Mouse (Mus musculus) spleen, postnatal 36 days (tissue): ENCODE results near the gene Lmbr1l.

Experiments
- DNase-seq, 2 experiments: peaks; one replicate each; pipeline ENCODE4 v3.0.0; 2022; ENCODE audit warnings: low spot score in 2 of 2, mixed read lengths in 1 of 2

Lmbr1l gene

GRCm38 (mm10) chr15:98869342-98870178 lies 48.5 kb downstream of the Lmbr1l start:
- no peak for DNase-seq

- DNase-seq, result no peak
Measured at GRCm38 (mm10) chr15:98868346-98869063, 49.5 kb downstream of the Lmbr1l start.

GRCm38 (mm10) chr15:98867321-98867720 lies 50.7 kb downstream of the Lmbr1l start:
- peak; percentile 85 for DNase-seq

- DNase-seq, result no peak
Measured at GRCm38 (mm10) chr15:98866501-98866900, 51.5 kb downstream of the Lmbr1l start.

- DNase-seq, result no peak
Measured at GRCm38 (mm10) chr15:98865771-98866170, 52.3 kb downstream of the Lmbr1l start.

GRCm38 (mm10) chr15:98864951-98865350 lies 53.1 kb downstream of the Lmbr1l start:
- no peak for DNase-seq

GRCm38 (mm10) chr15:98863451-98863958 lies 54.5 kb downstream of the Lmbr1l start:
- DNase-seq, result no peak

- no peak for DNase-seq
Measured at GRCm38 (mm10) chr15:98861701-98862410, 56.2 kb downstream of the Lmbr1l start.

- DNase-seq, result no peak
Measured at GRCm38 (mm10) chr15:98860921-98861320, 57.1 kb downstream of the Lmbr1l start.

GRCm38 (mm10) chr15:98859319-98860043 lies 58.5 kb downstream of the Lmbr1l start:
- no peak for DNase-seq

GRCm38 (mm10) chr15:98854214-98854613 lies 63.8 kb downstream of the Lmbr1l start:
- no peak for DNase-seq
